ENCODE assay signal across 28 mouse cellular contexts in genomic region chr7:83742026-83742425, GRCm38 (mm10). TPM values are rescaled to one million over a fixed set of nuclear protein-coding genes. Genes with fewer than 3 reads are reported as not detected.
DNase-seq lines count a peak whose midpoint lies in the region; ATAC-seq and TF ChIP-seq lines count a peak whose summit lies in the region.
"Had no signal": no experiment of that assay in that cellular context is flagged by ENCODE, and none has a peak within 500 bp of the region (broad histone marks: within the 10 kb centered on the region; RNA-seq: fewer than 3 reads in every experiment).

No protein-coding gene starts in this region.

- H3K27me3 ChIP-seq in intestine, embryonic 14.5 days (replicated peaks; ENCODE audit: control insufficient read depth, insufficient read depth, low read length), result no peaks in the 10 kb centered on the region
- no peaks in the 10 kb centered on the region for H3K27me3 ChIP-seq in intestine, postnatal 0 days (replicated peaks; ENCODE audit: control insufficient read depth, insufficient read depth, low read length)
- H3K27me3 ChIP-seq in kidney, embryonic 15.5 days, result no peaks in the 10 kb centered on the region; the same call in 1 of the 2 replicates
- H3K27me3 ChIP-seq: embryonic facial prominence, embryonic 12.5 days; embryonic facial prominence, embryonic 15.5 days; hindbrain, embryonic 13.5 days had no signal

- no peak for TF ChIP-seq CTCF in intestine, postnatal 0 days (IDR thresholded peaks at IDR 0.05; ENCODE audit: low read depth)

- no peaks in the 10 kb centered on the region for H3K9me3 ChIP-seq in intestine, embryonic 14.5 days (ENCODE audit: control insufficient read depth, low read length)
- no peaks in the 10 kb centered on the region for H3K9me3 ChIP-seq in intestine, postnatal 0 days (ENCODE audit: control insufficient read depth)
- H3K9me3 ChIP-seq in kidney, embryonic 15.5 days (replicated peaks), result no peaks in the 10 kb centered on the region
- H3K9me3 ChIP-seq: embryonic facial prominence, embryonic 12.5 days; embryonic facial prominence, embryonic 15.5 days; hindbrain, embryonic 10.5 days; hindbrain, embryonic 13.5 days had no signal

- H3K4me2 ChIP-seq in intestine, embryonic 14.5 days (ENCODE audit: low read length), result no peak overlapping the region
- H3K4me2 ChIP-seq in intestine, postnatal 0 days (replicated peaks; ENCODE audit: low read depth), result no peak overlapping the region
- no peak overlapping the region for H3K4me2 ChIP-seq in kidney, embryonic 15.5 days
- H3K4me2 ChIP-seq: embryonic facial prominence, embryonic 12.5 days; embryonic facial prominence, embryonic 15.5 days; heart, embryonic 11.5 days; hindbrain, embryonic 13.5 days had no signal

- no peak overlapping the region for H3K4me3 ChIP-seq in intestine, embryonic 14.5 days (ENCODE audit: low read depth, low read length)
- H3K4me3 ChIP-seq in intestine, postnatal 0 days (ENCODE audit: low read depth, low read length), result no peak overlapping the region
- H3K4me3 ChIP-seq in kidney, embryonic 15.5 days (replicated peaks), result no peak overlapping the region
- H3K4me3 ChIP-seq: embryonic facial prominence, embryonic 12.5 days; embryonic facial prominence, embryonic 15.5 days; hindbrain, embryonic 10.5 days; hindbrain, embryonic 13.5 days had no signal

- WGBS in intestine, embryonic 14.5 days, result 59% methylated on average over 2 of the region's 2 CpGs
- 71% methylated on average over 2 of the region's 2 CpGs for WGBS in intestine, postnatal 0 days
- 82% methylated on average over 2 of the region's 2 CpGs for WGBS in kidney, embryonic 15.5 days

- ATAC-seq in intestine, embryonic 14.5 days (replicated peaks; ENCODE audit: low FRiP score, low TSS enrichment, low read depth), result no peak
- ATAC-seq in intestine, postnatal 0 days, result no peak
- peak; percentile 38; the same call in 1 of the 2 replicates for ATAC-seq in megakaryocyte, adult 5-6 weeks (ENCODE audit: poor library complexity, severe bottlenecking)
- no peak for ATAC-seq in kidney, embryonic 15.5 days (replicated peaks; ENCODE audit: low FRiP score)
- ATAC-seq: forebrain, embryonic 14.5 days; forebrain, postnatal 0 days; hindbrain, embryonic 16.5 days had no signal

- H3K4me1 ChIP-seq in intestine, embryonic 14.5 days (replicated peaks; ENCODE audit: control insufficient read depth, insufficient read depth, low read length), result peaks cover 18% of the 10 kb centered on the region
- no peaks in the 10 kb centered on the region for H3K4me1 ChIP-seq in intestine, postnatal 0 days (replicated peaks; ENCODE audit: control insufficient read depth, insufficient read depth, low read length)
- H3K4me1 ChIP-seq in kidney, embryonic 15.5 days, result no peaks in the 10 kb centered on the region

- H3K36me3 ChIP-seq in intestine, embryonic 14.5 days (ENCODE audit: control insufficient read depth, insufficient read depth, low read length), result no peaks in the 10 kb centered on the region
- no peaks in the 10 kb centered on the region for H3K36me3 ChIP-seq in intestine, postnatal 0 days (ENCODE audit: control insufficient read depth, insufficient read depth)
- no peaks in the 10 kb centered on the region for H3K36me3 ChIP-seq in kidney, embryonic 15.5 days
- H3K36me3 ChIP-seq: embryonic facial prominence, embryonic 12.5 days; embryonic facial prominence, embryonic 15.5 days; hindbrain, embryonic 10.5 days; hindbrain, embryonic 13.5 days had no signal

- no peak overlapping the region for H3K9ac ChIP-seq in intestine, embryonic 14.5 days (ENCODE audit: low read length)
- H3K9ac ChIP-seq in intestine, postnatal 0 days (ENCODE audit: low read depth, low read length), result no peak overlapping the region
- H3K9ac ChIP-seq in kidney, embryonic 15.5 days, result no peak overlapping the region
- H3K9ac ChIP-seq: embryonic facial prominence, embryonic 12.5 days; embryonic facial prominence, embryonic 15.5 days; forebrain, postnatal 0 days; hindbrain, embryonic 13.5 days had no signal

- H3K27ac ChIP-seq in intestine, embryonic 14.5 days (ENCODE audit: low read depth), result no peak overlapping the region
- no peak overlapping the region for H3K27ac ChIP-seq in intestine, postnatal 0 days (ENCODE audit: low read depth, low read length)
- H3K27ac ChIP-seq in kidney, embryonic 15.5 days, result no peak overlapping the region
- H3K27ac ChIP-seq: embryonic facial prominence, embryonic 12.5 days; embryonic facial prominence, embryonic 15.5 days; hindbrain, embryonic 10.5 days; hindbrain, embryonic 13.5 days had no signal

- peak; percentile 6 to 10 for DNase-seq in cerebellum, postnatal 25 days
- no peak for DNase-seq in cerebellum, adult 9-11 months
- DNase-seq in intestine, embryonic 14.5 days (ENCODE audit: low spot score), result peak; percentile 13
- DNase-seq in A20 (ENCODE audit: low read depth, low spot score), result peak; percentile 55
- DNase-seq: adrenal gland, adult 2 months; adrenal gland, postnatal 14 days; B cell, adult 2 months; cerebellum, adult 11-12 months; cerebellum, adult 8-10 months; forebrain, postnatal 0 days; gastrocnemius, postnatal 36 days; heart, postnatal 36 days had no signal

RNA-seq across cellular contexts. Expression of gene Il16, which starts 3.5 kb away (rescaled TPM):
- 3.4 and 3.7 TPM in 2 replicates for polyA plus RNA-seq in intestine, embryonic 14.5 days (2014; fragmentation: Nextera tagmentation; extraction: Ambion mirVana)
- 2.5 and 2.9 TPM in 2 replicates for polyA plus RNA-seq in intestine, postnatal 0 days (2015; fragmentation: Nextera tagmentation; extraction: Ambion mirVana)
- total RNA-seq in megakaryocyte, adult 5-6 weeks (2015), result 38.8 and 42.2 TPM in 2 replicates
- total RNA-seq in megakaryocyte, adult 5-6 weeks (2017), result 128 TPM in 2 replicates
- 3.8 and 4.0 TPM in 2 replicates for polyA plus RNA-seq in kidney, embryonic 15.5 days (2015; fragmentation: Nextera tagmentation; extraction: Ambion mirVana)

RNA-seq across cellular contexts. Expression of gene Cfap161, which starts 52.7 kb away (rescaled TPM):
- polyA plus RNA-seq in intestine, embryonic 14.5 days (2014; fragmentation: Nextera tagmentation; extraction: Ambion mirVana), result 0.17 and 0.45 TPM in 2 replicates
- not detected in 2 replicates for polyA plus RNA-seq in intestine, postnatal 0 days (2015; fragmentation: Nextera tagmentation; extraction: Ambion mirVana)
- not detected in 2 replicates for total RNA-seq in megakaryocyte, adult 5-6 weeks (2015)
- not detected in 2 replicates for total RNA-seq in megakaryocyte, adult 5-6 weeks (2017)
- 0.17 TPM in 1 of 2 replicates, not detected in the other for polyA plus RNA-seq in kidney, embryonic 15.5 days (2015; fragmentation: Nextera tagmentation; extraction: Ambion mirVana)
- total RNA-seq: adrenal gland, postnatal 14 days; common myeloid progenitor, adult 5-6 weeks; gastrocnemius, adult 8-10 months; gastrocnemius, postnatal 36 days; granulocyte monocyte progenitor cell, adult 5-6 weeks; heart, adult 8-10 months; heart, postnatal 36 days; MEL had no signal
- polyA plus RNA-seq: adrenal gland, adult 2 months; inflammation-experienced regulatory T-cells, adult 6 months had no signal
